8 mouse cellular contexts compared by ENCODE assay signal in the genomic region with DNA sequence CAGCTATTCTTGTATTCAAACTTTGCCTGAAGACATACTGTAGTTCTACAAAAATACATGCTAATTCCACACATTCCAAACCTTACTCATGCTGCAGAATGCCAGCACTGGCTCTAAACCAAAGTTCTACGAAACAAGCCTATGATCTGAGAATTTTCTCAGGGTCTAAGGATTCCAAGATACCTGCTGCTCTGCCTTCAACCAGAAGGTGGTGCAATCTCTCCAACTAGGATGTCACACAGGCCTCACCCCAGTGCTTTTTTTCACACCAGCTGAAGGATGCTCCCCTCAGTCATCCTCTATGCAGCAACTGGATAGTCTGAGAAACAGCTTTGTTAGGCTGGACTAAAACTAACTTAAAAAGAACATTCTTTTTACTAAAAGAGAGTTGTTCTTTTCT.
DNase-seq lines count a peak whose midpoint lies in the region; ATAC-seq and TF ChIP-seq lines count a peak whose summit lies in the region.

No protein-coding gene starts in this region.

- H3K27ac ChIP-seq in limb, embryonic 11.5 days (replicated peaks; ENCODE audit: low read depth, low read length): no peak overlapping the region
- no peak overlapping the region for H3K27ac ChIP-seq in limb, embryonic 10.5 days
- H3K27ac ChIP-seq in left cerebral cortex, adult 2 months: no peak overlapping the region
- H3K27ac ChIP-seq in midbrain, embryonic 13.5 days: no peak overlapping the region

- H3K36me3 ChIP-seq in limb, embryonic 11.5 days (ENCODE audit: control insufficient read depth, insufficient read depth, low read length): no peaks in the 10 kb centered on the region; the same call in 1 of the 2 replicates
- H3K36me3 ChIP-seq in limb, embryonic 10.5 days: peaks cover 16% of the 10 kb centered on the region
- H3K36me3 ChIP-seq in midbrain, embryonic 13.5 days: peaks cover 12% of the 10 kb centered on the region

- H3K9me3 ChIP-seq in limb, embryonic 11.5 days (ENCODE audit: control insufficient read depth, low read length): no peaks in the 10 kb centered on the region
- no peaks in the 10 kb centered on the region for H3K9me3 ChIP-seq in limb, embryonic 10.5 days (replicated peaks)
- no peaks in the 10 kb centered on the region for H3K9me3 ChIP-seq in midbrain, embryonic 13.5 days

- intact Hi-C loops in left cerebral cortex, adult 2 months (cut with DNase I): loop anchor here (1.0 to 2.0 kb wide), 2 partner anchors 49 to 132 kb away; no protein-coding TSS in a partner anchor

- peak; percentile 86 for TF ChIP-seq CTCF in left cerebral cortex, adult 2 months (IDR thresholded peaks at IDR 0.05)

- 51% methylated on average over 1 of the region's 1 CpGs for WGBS in limb, embryonic 11.5 days
- 73% methylated on average over 1 of the region's 1 CpGs for WGBS in limb, embryonic 10.5 days
- WGBS in midbrain, embryonic 13.5 days: 47% methylated on average over 1 of the region's 1 CpGs

- H3K27me3 ChIP-seq in limb, embryonic 11.5 days (ENCODE audit: control insufficient read depth, insufficient read depth, low read length): no peaks in the 10 kb centered on the region
- H3K27me3 ChIP-seq in limb, embryonic 10.5 days (ENCODE audit: low read depth, poor library complexity, severe bottlenecking): no peaks in the 10 kb centered on the region
- H3K27me3 ChIP-seq in midbrain, embryonic 13.5 days: no peaks in the 10 kb centered on the region

- H3K4me1 ChIP-seq in limb, embryonic 11.5 days (ENCODE audit: control insufficient read depth, insufficient read depth, low read length): no peaks in the 10 kb centered on the region
- no peaks in the 10 kb centered on the region for H3K4me1 ChIP-seq in limb, embryonic 10.5 days
- 0 out of 2 replicates have a peak, but pooled peaks cover 2% of the 10 kb centered on the region for H3K4me1 ChIP-seq in midbrain, embryonic 13.5 days (replicated peaks)

- peak; percentile 43 for DNase-seq in limb, embryonic 11.5 days (ENCODE audit: low spot score)
- DNase-seq in limb, embryonic 10.5 days (ENCODE audit: low spot score): no peak
- DNase-seq in cerebellum, adult 9-11 months: peak; percentile 74
- DNase-seq in frontal cortex, postnatal 36 days (ENCODE audit: low spot score in 2 of 2): peak; percentile 68 to 90
- DNase-seq in induced T-regulatory cell, adult 2 months (ENCODE audit: low read depth): peak; percentile 80
- DNase-seq in left cerebral cortex, adult 2 months (ENCODE audit: extremely low spot score in 1 of 2, low spot score in 2 of 2): peak; percentile 65 to 72
- peak; percentile 44 to 67 for DNase-seq in spleen, postnatal 4 days (ENCODE audit: low spot score in 2 of 2)

- H3K4me3 ChIP-seq in limb, embryonic 11.5 days (ENCODE audit: low read depth, low read length): no peak overlapping the region
- H3K4me3 ChIP-seq in limb, embryonic 10.5 days: no peak overlapping the region
- H3K4me3 ChIP-seq in left cerebral cortex, adult 2 months: no peak overlapping the region
- no peak overlapping the region for H3K4me3 ChIP-seq in midbrain, embryonic 13.5 days (replicated peaks)

- H3K9ac ChIP-seq in limb, embryonic 11.5 days (ENCODE audit: low read length): no peak overlapping the region
- no peak overlapping the region for H3K9ac ChIP-seq in midbrain, embryonic 13.5 days (replicated peaks)

- no peak overlapping the region for H3K4me2 ChIP-seq in limb, embryonic 11.5 days (ENCODE audit: low read depth, severe bottlenecking)
- no peak overlapping the region for H3K4me2 ChIP-seq in midbrain, embryonic 13.5 days (replicated peaks)

- no peak for ATAC-seq in limb, embryonic 11.5 days (ENCODE audit: insufficient number of reproducible peaks, low FRiP score, low TSS enrichment, low read depth)
- peak; percentile 73; the same call in 1 of the 2 replicates for ATAC-seq in midbrain, embryonic 13.5 days
